Mouse (Mus musculus) layer of hippocampus, adult 11-12 months (tissue): ENCODE measurements at regions not wholly inside any gene's neighbourhood (a gene's known extent, or its start where the extent isn't known, plus 50 kb on each side); places are given as distances from the start of the nearest gene placed in this dataset.
A peak's percentile ranks its signal among the peaks of the same experiment; 100 is the strongest.

Experiments
- DNase-seq: peaks from one replicate; pipeline ENCODE4 v3.0.0; 2022; ENCODE audit warnings: low spot score

DNA sequence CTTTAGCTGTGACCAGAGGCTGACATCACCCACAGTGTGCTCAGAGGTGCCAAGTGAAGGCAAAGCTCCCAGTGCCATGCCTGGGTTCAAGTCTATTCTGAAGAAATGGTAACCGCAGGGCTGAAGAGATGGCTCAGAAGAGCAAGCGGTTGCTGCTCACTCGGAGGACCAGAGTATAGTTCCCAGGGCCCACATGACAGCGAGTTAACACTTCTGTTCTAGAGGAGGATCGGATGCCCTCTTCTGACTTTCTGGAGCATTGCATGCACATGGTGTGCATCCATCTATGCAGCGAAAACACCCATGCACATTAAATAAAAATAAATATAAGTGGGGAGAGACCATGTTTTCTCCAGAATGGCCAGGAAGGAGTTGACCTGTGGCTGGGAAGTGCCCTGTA lies 209.5 kb downstream of the Sorl1 start:
- no peak for DNase-seq

DNA sequence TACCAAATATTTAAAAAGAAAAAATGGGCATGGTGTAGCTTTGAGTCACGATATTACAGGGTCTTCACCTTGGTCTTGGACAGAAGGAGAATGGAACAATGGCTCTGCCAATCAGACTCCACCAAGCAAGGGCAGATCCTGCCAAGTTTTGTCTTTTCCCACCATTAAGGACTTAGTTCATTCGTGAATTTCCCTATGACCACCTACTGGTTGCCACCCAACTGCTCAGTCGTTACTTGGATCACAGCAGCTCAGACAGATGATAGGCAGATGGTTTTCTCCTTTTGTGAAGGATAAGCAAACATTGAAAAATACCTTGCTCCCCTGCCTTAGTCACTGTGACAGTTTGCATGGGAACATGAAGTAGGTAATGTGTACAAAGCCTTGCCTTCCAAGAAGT lies 210.2 kb downstream of the Sorl1 start:
- DNase-seq, result no peak

DNA sequence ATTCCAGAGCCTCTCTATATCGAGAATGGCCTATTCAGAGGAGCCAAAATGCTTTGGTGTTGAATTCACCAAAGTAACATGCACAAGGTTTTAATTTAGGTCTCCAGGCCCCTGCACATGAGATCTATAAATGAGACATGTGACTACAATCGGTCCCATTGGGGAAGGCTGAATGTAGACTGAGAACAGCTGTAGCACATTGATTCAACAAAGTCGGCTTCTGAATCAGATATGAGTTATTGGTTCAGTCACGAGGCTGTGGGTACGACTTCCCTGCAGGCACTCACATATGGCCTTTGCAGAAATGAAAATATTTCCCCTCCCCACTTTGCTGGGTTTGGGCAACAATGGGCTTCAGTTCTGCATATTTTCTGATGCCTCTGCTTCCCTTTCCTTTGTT lies 211.6 kb downstream of the Sorl1 start:
- DNase-seq, result no peak

DNA sequence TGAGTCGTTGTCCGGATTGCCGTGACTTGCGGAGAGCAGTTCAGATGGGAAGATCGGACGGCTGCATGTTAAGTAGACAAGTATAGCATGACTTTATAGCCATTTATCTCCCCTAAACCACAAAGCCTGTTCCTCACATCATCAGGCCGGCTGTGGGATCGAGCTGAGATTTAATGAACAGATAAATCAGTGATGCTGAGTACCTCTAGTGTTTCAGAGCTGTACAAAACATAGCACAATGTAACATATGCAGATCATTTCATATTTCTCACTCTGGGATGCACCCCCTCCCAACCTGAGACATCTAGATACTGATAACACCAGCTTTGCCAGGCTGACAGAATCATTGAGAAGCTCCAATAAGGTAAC lies 223.5 kb downstream of the Sorl1 start:
- DNase-seq, result no peak

DNA sequence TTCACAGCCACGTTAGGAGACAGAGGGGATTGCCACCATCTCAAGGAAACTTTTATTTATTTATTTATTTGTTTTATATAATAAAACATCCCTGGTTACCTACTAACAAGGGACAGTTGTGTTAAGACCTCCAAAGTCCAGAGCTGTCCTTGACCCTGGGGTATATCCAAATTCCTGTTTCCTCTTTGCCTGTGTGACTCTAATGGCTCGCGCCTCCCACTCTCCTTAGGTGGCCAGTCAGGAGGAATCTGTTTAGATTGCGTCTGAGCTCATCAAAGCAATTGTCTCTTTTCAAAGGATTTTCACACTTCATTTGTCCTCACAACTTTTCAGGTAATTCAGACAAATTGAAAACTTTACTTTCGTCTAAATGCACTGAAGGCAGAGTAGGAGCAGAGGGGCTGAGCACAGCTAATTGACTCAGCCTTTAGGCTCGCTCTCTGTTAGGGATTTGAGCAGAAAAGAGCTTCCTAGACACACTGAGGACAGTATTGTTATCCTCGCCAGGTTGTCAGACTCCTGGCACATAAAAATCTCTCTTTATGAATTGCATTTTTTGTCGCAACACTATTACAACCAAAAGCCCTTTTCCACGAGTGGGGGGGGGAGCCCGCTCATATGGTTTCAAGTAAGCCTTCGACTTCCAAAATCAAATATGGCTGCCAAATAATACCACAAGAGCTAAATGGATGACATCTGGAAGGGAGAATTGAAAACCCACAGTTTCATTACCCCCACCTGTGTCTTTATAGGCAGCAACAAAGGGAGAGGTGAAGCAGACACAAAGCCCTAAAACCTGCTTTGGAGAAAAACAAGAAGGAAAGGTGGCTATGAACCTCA lies 224.1 kb downstream of the Sorl1 start:
- no peak for DNase-seq

DNA sequence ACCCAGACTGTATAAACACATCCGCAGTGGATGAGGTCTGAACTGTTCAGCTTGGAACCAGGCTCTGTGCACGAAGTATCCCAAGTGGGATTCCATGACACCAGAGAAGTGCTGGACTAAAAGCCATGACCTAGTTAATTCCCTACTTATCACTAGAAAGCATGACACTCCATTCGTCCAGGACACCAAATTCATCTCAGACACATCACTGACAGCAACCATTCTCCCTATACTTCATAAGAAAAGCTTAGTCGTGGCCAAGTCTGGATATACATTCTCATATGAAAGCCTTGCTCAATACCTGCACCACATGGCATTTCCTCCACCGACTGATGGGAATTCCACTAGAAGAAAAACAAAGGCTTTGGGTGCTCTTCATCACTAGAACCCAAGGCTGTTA lies 229.0 kb downstream of the Sorl1 start:
- no peak for DNase-seq

DNA sequence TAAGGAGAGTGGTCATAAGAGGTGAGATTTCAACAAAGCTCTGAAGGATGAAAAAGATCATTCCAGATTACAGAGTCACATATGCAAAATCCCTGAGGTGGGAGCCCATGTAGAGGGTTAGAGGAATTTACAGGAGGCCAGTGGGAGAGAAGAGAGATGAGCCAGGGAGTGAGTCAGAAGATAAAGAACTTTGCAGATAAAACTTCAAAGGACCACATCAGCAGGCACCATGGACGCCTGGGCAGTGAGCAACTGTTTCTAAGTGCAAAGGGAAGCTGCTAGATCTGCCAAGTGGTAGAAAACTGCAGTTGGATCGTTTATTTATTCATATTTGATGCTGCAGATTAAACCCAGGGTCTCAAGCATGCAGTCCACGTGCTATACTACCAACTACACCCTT lies 231.3 kb downstream of the Sorl1 start:
- DNase-seq, result no peak

DNA sequence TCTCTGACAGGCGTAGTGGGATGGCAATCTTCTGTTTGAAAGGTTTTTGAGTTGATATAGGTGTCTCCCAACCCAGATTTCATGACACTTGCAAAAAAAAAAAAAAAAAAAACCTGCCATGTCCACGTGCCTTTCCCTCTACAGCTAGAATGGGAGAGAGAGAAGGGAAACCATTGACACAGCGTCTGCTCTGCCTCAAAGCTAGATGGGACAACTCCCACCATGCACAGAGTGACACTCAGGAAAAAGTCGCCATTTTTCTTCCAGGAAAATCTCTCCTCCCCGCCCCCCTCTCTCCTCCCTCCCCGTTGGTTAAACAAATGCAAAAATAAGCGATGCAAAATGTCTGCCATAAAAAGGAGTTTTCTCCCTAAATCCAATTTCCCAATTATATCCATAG lies 232.9 kb downstream of the Sorl1 start:
- DNase-seq, result no peak

DNA sequence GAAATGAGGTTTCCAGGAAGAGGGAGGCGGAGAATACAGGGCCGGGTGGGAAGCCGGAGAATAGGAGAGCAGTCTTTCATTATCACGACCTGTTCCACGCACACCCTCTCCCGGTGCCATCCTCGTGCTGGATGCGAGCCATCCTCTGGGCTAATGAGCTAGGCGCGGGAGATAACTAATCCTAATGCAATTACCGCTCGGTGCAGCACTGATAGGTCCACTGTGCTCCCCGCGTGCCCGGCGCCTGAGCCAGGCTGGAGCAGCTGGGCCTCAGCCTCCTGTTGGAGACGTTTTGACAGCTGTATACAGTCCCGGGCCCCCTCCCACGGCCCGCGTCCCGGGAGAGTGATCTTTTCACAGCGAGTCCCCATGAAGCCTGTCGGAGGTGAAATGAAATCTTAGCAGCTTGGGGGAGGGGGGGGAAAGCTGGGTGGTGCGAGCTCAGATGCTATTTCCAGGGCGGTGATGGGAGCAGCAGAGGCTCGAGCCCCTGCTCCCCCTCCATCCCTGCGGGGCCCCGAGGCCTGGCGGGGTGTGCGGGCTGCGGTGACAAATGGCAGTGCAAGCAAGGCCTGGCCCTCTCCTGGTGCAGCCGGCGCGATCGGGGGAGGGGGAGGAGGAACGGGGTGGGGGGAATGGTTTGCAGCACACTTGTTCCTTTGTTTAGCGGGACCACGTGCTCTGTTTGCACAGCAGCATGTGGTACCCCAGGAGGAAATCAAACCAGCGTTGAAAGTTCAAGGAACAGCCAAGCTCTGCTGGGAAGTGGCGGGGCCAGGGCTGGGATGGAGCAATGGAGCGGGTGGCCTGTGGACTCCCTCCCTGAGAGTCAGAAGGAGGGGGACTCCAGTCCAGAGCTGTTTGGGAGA lies 233.6 kb downstream of the Sorl1 start:
- DNase-seq, result peak; percentile 74

DNA sequence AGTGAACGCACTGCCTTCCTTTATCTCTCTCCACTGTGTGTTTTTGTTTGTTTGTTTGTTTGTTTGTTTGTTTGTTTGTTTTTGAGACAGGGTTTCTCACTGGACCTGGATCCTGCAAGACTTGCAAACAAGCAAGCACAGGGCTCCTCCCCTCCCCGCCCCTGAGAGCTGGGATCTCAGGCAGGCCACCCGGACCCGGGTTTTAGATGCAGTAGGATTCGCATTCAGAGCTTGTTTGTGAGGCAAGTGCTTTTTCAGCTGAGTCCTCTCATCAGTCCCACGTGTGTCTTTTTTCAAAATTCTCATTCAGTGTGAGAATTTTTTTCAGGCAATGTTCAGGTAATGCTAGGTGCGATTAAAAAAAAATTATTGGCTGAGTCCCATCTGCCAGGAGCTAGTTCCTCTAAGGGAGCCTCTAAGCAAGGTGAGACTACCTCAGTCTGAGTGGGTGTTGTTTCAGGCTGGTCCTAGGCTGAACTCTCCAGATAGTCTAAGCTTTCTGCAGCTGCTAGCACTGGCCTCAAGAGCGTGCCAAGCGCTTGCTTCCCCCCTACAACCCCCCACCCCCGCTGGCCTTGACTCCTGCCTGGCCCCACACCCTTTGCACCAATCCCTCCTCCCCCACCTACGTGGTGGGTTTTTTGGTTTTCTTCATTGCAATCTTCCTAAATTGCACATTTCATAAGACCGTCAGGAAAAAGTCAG lies 234.4 kb downstream of the Sorl1 start:
- no peak for DNase-seq

DNA sequence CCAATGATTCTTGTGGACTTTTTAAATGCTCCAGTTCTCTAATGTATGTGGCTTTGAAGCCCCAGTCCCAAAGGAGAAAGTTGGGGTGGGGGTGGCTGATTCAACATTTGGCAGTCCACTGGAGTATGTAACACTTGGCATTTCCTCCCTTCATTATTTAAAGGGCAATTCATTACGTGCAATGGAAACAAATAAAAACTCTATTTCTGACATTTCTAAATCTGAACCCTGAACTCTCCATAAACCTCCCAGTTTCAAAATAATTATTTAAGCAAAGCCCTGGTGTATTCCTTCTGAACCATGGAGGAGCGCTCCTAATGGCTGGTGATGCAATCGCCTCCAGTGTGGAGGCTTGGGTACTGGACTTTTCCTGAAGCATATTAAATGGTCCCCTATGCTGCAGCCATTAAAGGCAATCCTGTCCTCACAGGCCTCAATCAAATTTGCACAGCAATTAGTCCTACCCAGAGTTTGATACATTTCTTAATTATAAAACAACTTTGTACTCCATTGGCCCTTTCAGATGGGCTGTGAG lies 235.4 kb downstream of the Sorl1 start:
- no peak for DNase-seq

DNA sequence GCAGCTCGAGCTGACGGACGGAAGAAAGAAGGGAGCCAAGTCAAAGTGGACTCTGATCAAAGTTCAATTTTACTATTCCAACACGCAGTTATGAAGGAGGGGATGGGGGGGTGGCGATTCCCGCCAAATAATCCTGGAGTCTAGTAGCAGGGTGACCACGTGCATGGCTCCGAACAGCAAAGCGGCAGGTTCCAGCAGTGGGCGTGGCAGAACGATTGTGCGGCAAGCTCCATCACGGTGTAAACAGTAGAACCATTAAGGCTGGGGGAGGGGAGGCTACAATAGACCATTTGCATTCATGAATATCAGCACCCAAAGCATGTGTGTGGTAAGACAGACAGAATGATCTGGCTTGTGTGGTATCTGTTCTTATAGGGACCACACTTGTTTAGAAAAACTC lies 237.6 kb downstream of the Sorl1 start:
- DNase-seq, result peak; percentile 11

DNA sequence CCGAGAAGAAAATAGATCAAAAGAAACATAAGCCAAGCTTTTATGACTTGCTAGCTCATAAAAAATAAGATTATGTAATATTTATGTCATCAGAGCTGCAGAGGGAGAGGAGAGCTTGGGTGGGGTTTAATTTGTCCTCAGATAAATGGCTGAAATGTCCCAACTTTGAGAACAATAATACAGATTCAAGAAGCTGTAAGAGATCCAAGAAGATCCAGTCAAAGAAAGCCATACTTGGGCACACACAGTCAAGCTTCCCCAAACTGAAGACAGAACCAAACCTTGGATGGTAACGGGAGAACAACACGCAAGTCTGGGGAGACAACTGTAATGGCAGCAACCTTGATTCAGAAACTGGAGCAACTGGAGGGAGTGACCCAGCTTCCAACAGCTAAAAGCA lies 243.6 kb downstream of the Sorl1 start:
- no peak for DNase-seq

DNA sequence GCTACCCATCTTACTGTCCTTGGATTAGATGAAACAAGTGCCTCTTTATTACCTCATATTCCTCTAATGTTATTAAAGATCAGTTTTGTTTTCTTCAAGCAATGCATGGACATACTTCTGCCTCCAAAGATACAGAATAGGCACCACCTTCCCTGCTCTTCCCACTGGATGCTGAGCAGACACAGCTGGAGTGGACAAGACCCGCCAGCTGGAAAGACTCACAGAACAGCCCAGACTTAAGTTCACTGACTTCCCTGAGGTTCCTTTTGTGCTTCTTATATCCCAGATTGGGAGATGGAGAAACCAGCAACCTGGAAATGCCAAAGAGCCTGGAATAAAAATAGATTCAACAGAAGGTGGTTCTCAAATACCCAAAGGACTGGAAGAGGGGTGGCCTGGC lies 245.0 kb downstream of the Sorl1 start:
- DNase-seq, result no peak

DNA sequence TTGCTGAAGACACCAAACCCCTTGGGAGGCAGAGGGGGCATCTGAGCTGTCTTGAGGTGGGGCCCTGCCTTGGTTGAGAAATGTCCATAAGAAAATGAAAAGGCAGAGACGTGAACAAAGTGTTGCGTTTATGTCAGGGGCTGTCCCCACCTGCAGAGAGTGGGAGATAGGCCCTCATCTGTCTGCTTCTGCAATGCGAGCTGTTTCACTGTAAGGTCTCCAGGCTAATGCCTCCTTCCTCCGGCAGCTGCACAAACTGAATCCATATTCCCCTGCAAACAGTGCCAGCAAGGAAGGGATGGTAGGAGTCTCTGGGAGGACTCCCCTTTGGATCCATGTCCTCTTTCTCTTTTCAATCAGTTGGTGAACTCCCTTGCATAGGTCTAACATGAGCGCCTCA lies 263.0 kb downstream of the Sorl1 start:
- no peak for DNase-seq

DNA sequence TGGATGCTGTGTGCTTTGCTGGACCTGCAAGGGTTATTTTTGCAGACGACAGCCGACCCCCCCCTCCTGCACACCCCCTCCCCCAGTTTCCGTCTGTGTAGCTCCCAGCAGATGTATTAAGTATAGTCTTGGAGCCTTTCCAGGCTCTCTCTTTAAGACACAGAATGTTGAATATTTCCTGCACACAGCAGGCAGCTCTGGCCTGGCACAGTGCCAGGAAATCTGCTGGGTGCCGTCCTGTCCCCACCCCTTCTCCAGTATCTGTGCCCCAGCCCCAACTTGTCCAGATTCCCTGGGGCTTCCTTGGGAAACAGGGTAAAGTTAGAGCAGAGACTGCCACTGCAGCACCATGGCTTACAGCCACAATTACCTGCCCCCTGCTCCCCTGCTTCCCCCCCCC lies 263.4 kb downstream of the Sorl1 start:
- peak; percentile 45 for DNase-seq

DNA sequence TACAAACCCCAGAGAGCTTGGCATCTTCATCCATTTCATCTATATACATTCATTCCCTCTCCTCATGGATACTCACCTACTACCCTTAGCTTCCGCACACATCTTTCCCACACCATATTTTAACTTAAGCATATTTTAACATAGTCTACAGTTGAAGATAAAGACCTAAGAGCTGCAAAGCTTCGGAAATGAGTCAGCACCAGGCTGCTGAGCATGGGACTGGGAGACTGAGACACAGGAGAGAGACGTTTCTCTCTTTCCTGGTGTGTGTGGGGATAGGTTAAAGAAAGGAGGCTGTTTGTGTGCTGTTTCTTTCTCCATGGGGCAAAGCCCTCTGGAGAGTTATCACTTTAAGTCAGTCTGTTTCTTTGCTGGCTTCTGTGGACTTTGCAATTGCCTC lies 264.3 kb downstream of the Sorl1 start:
- DNase-seq, result no peak

DNA sequence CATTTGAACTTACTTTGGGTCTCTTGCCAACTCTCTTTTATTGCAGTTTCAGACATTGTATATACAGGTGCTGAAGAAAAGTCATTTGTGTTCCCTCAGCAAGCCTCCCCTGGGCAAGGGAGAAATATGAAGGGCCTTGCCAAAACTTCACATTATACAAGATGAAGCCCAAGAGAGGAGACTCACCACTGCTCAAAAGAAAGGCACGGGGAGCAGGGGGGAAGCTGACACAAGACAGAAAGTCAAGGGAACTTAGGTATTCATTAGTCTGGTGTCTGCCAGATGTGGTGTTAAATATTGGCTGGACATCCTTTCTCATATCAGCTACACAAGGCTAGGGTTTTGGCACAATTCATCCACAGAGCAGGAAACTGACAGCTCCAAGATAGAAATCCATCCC lies 272.0 kb downstream of the Sorl1 start:
- no peak for DNase-seq

DNA sequence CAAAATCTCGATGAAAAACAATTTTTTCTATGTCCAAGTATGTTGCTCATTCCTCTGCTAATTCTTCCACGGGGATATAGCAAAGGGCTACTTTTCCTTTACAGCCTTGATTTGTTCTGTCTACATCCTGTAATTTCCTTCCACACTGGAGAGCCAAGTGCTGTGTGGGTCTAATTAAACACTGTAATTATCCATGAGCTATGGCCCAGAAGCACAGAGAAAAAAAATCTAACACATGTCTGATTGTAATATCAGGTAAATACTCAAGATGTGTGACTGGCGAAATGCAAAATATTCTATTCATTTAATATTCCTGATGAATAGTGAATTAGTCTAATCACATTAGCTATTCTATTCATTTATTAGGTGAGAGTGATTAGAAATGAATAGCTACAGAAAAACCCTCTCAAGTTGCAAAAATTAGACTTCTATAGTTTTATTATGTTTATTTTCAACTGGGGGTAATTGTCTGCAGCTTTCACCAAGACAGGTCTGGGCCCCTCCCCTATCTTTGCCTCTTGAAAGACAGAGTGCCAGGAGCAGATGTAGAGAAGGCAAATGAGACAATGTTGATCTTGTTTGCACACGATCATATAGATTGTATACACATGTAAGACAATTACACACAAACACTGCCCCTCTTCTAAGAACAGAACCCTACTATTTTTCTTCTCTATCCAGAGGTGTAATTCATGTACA lies 274.3 kb downstream of the Sorl1 start:
- DNase-seq, result no peak

DNA sequence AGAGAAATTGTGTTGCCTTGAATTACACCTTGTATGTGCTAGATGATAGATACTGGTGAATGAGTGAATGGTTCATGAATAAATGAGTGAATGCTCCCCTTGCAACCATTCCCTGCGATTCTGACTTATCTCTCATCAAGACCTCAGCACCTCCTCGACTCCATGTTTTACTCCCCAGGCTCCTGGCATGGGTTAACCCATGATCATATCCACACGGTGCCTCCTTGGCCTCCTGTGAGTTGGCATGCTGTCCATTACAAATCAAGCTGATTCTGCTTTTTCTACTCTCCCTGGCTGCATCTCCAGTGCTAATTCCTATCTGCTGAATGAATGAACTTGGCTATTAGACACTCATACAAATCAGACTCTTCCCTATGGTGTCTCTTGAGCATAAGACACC lies 279.5 kb downstream of the Sorl1 start:
- no peak for DNase-seq

DNA sequence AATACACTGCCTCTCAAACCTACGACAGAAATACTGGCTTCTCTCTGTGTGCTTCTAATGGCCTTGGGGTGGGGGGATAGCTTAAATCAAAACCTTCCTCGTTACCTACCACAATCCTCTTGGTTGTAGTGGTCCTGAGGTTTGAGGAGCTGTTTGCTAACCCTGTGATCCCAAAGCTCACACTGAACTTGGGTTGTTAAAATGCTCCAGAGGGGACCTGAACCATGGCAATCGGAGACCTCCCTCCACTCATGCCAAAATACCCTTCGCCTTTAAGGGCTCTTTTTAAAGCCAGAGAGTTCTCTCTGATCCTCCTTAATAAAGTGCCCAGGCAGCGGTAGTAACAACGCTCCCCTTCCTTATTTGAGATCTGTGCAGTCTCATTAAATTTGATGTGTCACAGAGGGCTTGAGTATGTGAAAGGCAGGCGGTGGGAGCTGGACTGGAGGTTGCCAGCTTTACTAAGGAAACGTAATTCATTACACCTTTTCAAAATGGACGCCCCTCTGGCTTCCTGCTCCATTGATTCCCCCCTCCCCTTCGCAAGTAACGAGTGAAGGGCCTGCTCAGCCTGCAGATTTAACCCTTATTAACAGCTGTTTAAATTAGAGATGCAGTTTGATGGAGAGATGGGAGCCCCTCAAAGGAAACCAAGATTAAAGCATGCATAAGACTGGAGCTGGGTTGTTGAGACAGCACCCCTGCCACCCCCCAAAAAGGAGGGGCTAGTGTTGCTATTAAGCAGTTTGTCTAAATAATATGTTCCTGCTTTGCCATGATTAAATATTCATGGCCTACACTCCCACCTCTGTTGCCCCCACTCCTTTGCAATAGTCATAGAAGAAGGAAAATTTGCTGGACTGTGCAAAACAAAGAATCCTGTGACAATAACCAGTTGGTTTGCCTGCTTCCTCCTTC lies 289.4 kb downstream of the Sorl1 start:
- DNase-seq, result no peak
